Mouse (Mus musculus) kidney, postnatal 36 days (tissue): ENCODE measurements around the gene Dnajb2.

Experiments
- DNase-seq, 2 experiments: peaks; one replicate each; pipeline ENCODE4 v3.0.0; 2021 to 2022; ENCODE audit warnings: mixed read lengths in 2 of 2

Dnajb2 gene

GRCm38 (mm10) chr1:75236117-75237050 lies at the start of gene Dnajb2:
TSS of gene Dnajb2 (plus strand) at chr1:75236406.
- peak; percentile 95 for DNase-seq

- DNase-seq = no peak
These were observed 49.1 kb upstream of the Dnajb2 start for GRCm38 (mm10) chr1:75187126-75187525.

- no peak for DNase-seq
These were observed 48.2 kb upstream of the Dnajb2 start for GRCm38 (mm10) chr1:75187914-75188483.

DNA sequence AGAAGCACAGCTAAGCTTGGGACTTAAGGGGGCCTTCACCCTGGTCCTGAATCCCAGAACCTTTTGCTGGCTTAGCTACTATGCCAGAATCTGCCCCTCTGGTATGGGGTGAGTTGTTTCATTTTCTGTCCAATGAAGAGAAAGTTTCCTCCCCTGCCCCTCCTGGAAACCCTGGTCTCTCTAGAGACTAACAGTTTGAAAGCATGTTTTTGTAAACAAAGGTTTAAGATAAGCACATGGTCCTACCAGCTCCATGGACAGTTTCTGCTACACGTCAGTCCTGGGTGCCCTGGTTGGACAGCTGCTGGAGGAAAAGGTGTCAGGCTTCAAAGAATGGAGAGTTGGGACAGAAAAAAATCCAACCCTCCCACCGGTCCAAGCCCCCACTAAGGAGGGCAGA lies 45.6 kb upstream of the Dnajb2 start:
- DNase-seq = no peak

GRCm38 (mm10) chr1:75191258-75191621 lies 45.0 kb upstream of the Dnajb2 start:
- no peak for DNase-seq

- peak; percentile 94 to 99 for DNase-seq
These were observed 44.4 kb upstream of the Dnajb2 start, which contains the start of the genes Ankzf1 and Atg9a for GRCm38 (mm10) chr1:75191622-75192402. TSS of gene Ankzf1 (plus strand) at chr1:75192151. TSS of gene Atg9a (minus strand) at chr1:75192196.

- DNase-seq = peak; percentile 73 to 75
These were observed 43.8 kb upstream of the Dnajb2 start for GRCm38 (mm10) chr1:75192452-75192851.

DNA sequence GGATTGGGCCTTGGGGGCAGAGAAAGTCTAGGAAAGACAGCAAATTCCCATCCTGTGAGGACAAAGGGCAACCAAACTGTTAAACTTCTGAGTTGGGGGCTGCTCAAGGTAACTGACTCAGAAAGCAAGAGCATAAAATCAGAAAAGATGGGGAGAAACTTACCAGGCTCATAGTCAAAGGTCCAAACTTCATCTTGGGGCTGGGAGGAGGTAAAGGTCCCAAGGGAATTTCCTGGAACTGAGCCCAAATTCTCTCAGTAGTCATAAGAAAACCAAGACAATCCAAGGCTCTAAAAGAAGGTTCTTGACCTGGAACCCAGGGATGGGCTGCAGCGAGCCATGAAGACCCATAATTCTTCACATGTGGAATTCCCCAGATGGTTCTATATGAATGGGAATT lies 35.0 kb upstream of the Dnajb2 start:
- DNase-seq = peak; percentile 43 to 77

DNA sequence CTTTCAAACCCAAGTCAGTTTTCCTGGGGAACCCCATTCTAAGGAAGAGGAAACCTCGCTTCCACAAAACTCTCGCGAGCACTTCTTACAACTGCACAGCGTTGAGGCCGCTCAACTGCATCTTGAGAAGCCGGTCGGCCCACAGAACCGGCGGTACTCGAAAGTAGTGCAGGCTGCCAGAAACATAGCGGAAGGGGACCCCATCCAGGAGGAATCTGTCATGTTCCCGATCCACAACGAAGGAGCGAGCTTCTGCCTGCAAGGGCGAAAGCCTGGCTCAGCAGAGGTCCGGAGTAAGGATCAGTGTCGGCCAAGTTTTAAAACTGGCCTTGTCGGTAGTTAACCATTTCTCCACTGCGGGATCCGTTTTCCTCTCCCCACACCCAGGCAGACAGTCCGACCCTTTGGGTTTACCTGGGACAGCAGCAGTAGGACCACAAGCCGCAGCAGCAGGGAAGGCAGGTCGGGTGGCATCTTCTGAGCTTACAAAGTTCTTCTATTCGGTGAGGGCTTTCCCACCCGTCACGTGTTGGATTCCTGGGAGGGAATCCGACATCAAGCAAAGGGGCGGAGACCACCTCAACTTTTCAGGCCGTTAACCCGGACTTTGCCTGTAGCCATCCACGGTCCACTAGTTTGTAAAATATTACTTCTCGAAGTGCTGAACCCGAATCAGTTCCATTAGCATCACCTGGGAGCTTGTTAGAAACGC lies 27.1 kb upstream of the Dnajb2 start:
- peak; percentile 87 to 92 for DNase-seq

- peak; percentile 98 for DNase-seq
These were observed 25.8 kb upstream of the Dnajb2 start, which contains the start of the genes Glb1l and Stk16 for GRCm38 (mm10) chr1:75210136-75211087. TSS of gene Glb1l (minus strand) at chr1:75210813. TSS of gene Stk16 (plus strand) at chr1:75210838.

DNA sequence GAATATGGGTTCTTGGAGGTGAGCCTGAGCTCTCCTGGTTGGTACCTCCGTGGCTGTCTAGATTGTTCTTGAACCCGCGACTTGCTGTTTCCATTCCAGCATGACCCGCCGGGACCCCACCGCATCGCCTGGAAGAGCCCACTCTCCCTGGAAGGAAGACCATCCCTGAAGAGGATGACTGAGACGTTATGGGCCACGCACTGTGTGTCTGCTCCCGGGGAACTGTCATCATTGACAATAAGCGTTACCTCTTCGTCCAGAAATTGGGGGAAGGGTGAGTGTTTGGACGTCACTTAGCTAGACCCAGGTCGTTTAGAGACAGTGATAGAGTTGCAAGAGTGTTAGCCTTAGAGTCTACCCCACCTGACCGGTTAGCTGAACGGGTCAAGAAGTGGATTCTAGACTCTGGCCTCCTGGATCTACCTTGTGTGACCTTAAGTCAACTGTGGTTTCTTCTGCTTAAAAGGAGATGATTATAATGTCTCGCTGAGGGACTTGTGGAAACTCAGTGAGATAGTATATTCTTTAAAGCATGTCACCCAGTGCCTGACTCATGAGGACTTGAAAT lies 25.0 kb upstream of the Dnajb2 start:
- DNase-seq = peak in 1 of 2 experiments; percentile 34

DNA sequence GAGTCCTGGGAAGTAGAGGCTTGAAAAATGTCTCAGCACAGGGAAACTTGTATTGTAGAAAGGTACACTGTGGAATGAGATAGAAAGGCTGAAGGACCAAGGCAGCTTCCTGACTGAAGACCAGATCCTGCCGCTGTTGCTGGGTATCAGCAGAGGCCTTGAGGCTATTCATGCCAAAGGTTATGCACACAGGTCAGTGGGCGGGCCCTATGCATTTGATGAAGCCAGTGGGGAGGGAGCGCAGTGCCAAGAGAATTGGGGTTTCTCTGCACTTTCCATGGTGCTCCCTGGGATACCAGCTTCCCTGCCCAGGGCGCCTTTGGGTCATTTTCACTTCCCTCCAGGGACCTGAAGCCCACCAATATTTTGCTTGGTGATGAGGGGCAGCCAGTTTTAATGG lies 23.7 kb upstream of the Dnajb2 start:
- peak in 1 of 2 experiments; percentile 43 for DNase-seq

- DNase-seq = no peak
These were observed 23.1 kb upstream of the Dnajb2 start for GRCm38 (mm10) chr1:75213096-75213495.

DNA sequence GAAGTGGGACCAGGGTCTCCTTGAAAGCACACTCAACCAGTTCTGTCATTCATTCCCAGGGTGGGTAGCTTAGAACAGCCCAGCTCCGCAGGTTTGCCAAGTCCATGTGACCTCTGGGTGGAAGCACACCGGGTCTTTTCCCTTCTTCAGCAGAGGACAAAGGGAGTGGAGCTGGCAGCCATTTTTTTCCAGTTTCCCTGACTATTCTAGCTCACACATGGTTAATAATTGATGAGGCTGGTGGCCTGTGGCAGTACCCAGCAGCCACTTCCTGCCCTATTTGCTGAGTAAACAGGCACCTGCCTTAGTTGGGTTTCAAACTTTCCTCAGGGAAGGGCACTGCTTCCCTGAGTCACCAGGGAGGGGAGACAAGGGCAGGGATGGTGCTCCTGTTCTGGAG lies 21.8 kb upstream of the Dnajb2 start:
- peak; percentile 86 to 95 for DNase-seq

GRCm38 (mm10) chr1:75214886-75215285 lies 21.3 kb upstream of the Dnajb2 start:
- DNase-seq = peak; percentile 87

DNA sequence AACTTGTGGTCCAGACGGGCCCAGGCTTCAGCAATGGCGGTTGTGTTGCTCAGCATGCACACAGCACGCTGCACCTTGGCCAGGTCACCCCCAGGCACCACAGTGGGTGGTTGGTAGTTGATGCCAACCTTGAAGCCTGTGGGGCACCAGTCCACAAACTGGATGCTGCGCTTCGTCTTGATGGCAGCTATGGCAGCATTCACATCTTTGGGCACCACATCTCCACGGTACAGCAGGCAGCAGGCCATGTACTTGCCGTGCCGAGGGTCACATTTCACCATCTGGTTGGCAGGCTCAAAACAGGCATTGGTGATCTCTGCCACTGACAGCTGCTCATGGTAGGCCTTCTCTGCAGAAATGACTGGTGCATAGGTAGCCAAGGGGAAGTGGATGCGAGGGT lies 20.4 kb upstream of the Dnajb2 start:
- peak in 1 of 2 experiments; percentile 42 for DNase-seq

- DNase-seq = peak in 1 of 2 experiments; percentile 55
These were observed 19.2 kb upstream of the Dnajb2 start for GRCm38 (mm10) chr1:75216797-75217585.

GRCm38 (mm10) chr1:75217893-75218226 lies 18.3 kb upstream of the Dnajb2 start:
- DNase-seq = no peak

GRCm38 (mm10) chr1:75218227-75219001 lies 17.8 kb upstream of the Dnajb2 start:
- peak in 1 of 2 experiments; percentile 59 for DNase-seq
